Mouse (Mus musculus) NIH3T3 (cell line): ENCODE results near the gene Tmem168.

Experiments
- DNase-seq: peaks from one replicate; pipeline ENCODE4 v3.0.0-alpha.2; 2012; ENCODE audit warnings: low read depth

Tmem168 gene

DNA sequence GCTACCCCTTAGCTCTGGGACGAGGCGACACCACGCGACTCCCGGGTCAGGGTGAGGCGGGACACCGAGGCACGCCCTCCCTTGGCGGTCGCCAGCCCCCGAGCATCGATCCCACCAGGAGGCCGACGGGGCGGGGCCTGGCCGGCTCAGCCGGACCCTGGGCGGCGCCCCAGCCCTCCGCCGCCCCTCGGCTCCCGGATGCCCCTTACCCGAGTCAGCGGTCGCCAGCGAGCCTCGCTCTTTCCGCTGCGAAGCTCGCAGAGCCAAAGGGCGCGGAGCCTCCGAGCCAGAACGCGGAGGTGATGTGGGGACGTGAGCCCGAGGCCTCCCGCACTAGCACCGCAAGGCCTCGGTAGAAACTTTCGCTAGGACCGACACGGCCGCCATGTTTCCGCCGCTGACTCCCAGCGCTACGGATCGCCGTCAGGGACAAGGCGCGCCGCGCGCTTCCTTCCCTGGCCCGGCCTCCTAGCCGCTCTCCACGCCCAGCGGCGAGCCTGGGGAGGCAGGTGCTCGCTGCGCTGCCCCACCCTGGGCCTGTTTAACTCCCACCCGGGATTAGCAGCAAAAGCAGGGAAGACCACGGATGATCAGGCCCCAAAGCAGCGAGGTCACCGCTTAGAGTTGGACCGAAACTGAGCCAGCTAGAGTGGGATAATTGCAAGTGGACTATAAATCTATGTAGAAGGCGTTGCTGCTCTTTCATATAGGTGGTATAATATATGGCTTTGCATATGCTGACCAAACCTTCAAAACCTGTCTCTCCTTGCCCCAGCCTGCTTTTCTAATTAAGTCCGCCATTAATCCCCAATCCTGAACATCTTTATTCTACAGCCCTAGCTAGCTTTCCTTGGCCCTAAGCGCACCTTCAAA lies at the start of gene Tmem168:
Gene Tmem168, minus strand, starts transcription at position 480 of the 873 bp plus-strand sequence.
- peak; percentile 97 for DNase-seq

DNA sequence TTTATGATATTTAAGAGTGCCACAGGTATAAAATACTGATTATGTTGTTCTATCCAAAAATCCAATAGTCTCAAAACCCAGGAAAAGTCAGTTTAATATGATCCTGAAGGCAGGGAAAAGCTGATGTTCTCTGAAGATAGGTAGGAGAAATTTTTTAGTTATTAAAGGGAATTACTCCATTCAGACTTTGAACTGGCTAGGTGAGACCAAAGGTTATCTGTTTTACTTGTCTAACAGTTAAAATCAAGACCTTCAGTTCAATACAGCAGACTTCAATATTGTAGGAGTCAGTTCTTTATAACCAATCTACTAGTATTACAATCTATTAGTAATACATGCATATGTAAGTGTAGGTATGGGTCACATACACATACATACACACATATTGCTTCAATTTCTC lies 46.2 kb upstream of the Tmem168 start:
- DNase-seq, result no peak

DNA sequence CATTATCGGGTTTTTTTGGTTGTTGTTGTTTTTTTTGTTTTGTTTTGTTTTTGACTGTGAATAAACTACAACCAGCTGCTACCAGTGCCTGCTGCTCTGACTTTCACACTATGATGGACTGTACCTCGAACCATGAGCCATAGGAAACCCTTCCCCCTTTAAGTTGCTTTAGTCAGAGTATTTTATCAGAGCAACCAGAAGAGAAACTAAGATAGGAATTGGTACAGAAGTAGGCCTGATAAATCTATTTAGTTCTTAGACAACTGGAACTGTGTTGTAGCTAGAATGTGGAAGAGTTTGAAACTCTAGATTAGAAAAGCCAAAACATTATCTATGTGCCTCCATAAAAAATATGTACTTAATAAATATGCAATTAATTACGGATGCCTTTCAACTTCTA lies 44.4 kb upstream of the Tmem168 start:
- no peak for DNase-seq

- DNase-seq, result no peak
Measured at GRCm38 (mm10) chr6:13650854-13651253, 43.0 kb upstream of the Tmem168 start.

DNA sequence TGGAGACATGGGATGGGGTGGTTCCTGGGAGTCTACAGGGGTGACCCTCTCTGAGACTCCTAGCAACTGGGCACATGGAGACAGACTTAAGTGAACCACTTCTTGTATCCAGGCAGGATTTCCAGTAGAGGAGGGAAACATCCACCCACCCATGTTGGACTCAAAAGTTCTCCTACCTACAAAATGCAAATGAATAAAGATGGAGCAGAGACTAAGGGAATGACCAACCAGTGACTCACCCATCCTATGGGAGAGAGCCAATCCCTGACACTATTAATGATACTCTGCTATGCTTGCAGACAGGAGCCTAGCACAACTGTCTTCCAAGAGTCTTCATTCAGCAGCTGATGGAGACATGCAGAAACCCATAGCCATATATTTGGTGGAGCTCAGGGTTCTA lies 40.4 kb upstream of the Tmem168 start:
- peak; percentile 34 for DNase-seq

DNA sequence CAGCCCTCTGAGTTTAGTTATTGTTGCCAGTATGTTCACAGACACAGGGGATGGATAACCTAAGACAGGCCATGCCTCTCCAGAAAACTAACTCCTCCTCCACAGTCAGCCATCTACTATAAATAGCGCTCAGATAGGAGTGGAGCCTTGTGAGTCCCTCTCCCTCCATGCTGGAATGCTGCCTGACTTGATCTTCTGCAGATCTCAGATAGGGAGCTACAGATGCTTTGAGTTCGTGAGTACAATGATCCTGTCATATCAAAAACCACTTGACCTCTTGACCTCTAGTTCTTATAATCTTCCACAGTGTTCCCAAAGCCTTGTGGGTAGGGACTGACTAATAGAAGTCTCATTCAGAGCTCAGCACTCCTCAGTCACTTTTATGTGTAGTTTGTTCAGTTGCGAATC lies 28.7 kb upstream of the Tmem168 start:
- peak; percentile 37 for DNase-seq

- peak; percentile 64 for DNase-seq
Measured at GRCm38 (mm10) chr6:13632571-13632970, 24.7 kb upstream of the Tmem168 start.

GRCm38 (mm10) chr6:13630607-13631006 lies 22.7 kb upstream of the Tmem168 start:
- DNase-seq, result no peak

DNA sequence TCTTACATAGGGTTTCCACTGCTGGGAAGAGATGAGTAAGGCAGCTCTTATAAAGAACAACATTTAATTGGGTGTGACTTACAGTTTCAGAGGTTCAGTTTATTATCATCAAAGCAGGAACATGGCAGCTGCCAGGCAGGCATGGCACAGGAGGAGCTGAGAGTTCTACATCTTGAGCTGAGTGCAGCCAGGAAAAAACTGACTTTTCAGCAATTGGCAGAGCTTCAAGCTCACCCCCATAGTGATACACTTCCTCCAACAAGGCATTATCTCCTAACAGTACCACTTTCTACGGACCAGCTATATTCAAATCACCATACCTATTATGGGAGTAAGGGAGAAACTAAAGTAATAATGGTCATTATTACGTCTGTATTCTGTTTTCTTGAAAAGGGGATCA lies 11.7 kb upstream of the Tmem168 start:
- no peak for DNase-seq

- no peak for DNase-seq
Measured at GRCm38 (mm10) chr6:13617110-13617509, 9.2 kb upstream of the Tmem168 start.

DNA sequence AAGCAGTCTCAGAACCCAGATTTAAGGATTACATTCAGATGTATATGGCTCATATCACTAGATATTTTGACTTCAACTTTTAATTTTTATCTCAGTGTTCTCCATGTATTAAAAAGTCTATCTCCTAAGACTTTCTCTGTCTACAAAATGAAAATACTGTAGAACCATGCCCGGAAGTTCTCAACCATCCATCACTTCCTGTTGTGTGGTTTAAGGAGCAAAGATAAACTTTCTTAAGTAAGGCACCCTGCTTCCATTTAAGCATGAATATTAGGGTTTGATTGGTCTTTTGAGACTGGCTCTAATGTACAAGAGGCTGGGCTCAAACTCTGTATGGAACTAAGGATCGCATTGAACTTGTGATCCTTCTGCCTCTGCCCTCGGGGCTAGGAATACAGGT lies 6.7 kb upstream of the Tmem168 start:
- no peak for DNase-seq

DNA sequence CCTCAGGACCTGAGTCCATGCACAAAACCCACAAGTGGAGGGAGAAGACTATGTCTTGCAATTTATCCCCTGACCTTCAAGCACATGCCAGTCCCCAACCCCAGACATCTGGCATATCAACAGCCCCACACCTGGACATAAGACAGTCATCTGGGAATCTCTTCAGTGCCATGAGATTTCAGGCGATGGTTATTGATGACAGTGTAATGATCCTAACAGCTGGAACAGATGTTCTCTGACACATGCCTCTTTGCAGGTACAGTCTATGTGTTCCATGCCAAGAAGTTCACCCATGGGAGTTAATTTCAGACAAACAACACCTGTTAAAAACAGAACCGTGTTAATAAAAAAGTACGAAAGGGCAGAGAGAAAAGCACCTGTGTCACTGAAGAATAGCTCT lies 5.8 kb upstream of the Tmem168 start:
- no peak for DNase-seq

DNA sequence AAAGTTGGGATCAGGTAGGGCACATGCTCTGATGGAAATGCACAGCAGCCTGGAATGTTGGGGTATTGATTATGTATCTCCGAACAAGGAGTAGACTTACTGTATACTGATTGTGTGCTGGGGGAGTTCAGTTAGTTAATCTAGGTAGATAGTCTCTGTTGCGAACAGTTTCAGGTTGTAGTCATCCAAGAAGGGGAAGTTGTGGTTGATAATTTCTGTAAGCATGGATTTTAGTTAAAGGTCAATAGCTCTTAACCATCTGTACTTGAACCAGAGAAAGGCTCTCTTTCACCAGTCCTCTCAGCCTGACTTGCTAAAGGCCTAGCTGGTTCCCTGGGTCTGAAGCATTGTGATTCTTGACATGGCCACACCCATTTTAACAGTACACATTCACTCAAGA lies 3.0 kb upstream of the Tmem168 start:
- no peak for DNase-seq

DNA sequence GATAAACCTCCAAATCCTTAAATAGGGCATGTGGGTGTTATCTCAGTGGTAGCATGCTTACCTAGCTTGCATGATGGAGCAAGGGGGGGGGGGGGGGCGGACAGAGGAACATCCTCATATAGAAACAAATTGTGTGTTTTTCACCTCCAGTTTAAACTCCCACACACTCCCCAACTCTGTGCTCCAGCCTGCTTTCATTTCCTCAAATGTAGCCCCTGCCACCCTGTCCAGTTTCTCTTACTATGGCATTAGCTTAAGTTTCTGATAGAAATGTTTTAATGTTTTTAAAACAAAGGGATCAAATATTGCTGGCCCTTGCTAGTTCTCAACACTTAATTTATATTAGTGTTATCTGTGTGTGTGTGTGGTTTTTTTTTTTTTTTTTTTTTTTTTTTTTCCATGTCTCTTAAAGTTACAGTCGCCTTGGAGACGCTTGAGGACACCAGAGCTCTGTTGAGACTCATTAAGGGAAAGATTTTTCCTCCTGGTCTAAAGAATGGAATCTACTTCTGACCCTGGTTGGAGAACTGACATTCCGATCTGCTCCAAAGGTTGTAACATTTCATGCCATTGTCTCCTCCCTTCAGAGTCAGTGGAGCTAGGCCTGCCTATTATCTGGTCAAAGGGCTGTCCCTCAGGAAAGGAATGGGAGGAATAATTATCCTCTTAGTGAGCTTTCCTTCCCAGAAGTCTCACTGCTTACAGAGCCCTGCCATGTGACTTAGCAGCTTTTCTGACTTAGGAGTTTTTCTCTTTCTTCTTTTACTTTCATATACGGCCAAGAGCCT lies 1.6 kb upstream of the Tmem168 start:
- DNase-seq, result no peak

DNA sequence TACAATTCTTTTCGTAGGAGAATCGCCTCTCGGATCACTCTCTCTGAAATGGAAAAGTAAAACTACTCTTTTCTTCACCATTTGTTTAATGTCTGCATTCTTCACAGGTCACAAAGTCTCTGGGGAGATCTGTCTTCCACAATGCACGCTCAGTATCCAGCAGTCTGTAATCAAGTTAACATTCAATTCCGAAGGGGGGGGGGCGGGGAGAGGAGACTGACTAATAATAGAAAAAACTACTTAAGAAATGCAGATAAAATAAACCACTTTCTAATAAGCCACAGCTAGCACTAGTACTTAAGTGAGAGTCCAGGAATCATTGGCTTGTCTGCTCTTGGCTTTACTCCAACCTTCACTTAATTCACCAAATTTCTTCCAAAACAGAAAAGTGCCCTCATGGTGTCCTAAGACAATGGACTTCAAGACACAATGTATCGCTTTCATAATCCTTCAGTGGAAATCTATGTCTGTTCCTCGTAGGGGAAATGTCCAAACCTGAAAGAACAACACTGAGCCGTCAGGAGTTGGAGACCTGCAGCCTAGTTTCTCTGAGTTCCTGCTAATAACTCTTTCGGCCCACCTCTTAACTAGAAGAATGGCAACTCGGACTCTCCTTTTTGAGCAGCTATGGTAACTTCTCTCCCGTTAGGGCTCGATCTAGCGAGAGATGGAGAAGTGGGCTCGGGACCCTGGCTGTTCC lies 829 bp downstream of the Tmem168 start:
- DNase-seq, result peak; percentile 62

- DNase-seq, result no peak
Measured at GRCm38 (mm10) chr6:13606394-13606793, 1.5 kb downstream of the Tmem168 start.

DNA sequence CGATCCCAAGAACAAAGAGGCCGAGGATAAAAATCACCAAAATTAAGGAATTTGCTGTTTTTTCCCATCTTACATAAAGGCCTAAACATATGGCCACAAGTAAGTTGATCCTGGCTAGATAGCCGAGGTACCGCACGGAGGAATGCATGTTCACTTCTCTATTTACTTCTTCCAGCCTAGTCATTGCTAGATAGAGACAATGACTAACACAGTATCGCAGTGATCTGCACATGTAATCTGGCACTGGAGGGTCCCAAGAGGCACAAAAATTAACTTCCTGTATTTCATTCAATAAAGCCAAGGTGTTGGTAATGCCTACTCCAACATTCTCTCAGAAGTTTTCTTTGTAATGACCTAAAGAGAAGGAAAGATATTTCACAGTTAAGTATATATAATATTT lies 4.8 kb downstream of the Tmem168 start:
- DNase-seq, result peak; percentile 20

- peak; percentile 63 for DNase-seq
Measured at GRCm38 (mm10) chr6:13601587-13601986, 6.3 kb downstream of the Tmem168 start.

- no peak for DNase-seq
Measured at GRCm38 (mm10) chr6:13598239-13598923, 9.5 kb downstream of the Tmem168 start.

DNA sequence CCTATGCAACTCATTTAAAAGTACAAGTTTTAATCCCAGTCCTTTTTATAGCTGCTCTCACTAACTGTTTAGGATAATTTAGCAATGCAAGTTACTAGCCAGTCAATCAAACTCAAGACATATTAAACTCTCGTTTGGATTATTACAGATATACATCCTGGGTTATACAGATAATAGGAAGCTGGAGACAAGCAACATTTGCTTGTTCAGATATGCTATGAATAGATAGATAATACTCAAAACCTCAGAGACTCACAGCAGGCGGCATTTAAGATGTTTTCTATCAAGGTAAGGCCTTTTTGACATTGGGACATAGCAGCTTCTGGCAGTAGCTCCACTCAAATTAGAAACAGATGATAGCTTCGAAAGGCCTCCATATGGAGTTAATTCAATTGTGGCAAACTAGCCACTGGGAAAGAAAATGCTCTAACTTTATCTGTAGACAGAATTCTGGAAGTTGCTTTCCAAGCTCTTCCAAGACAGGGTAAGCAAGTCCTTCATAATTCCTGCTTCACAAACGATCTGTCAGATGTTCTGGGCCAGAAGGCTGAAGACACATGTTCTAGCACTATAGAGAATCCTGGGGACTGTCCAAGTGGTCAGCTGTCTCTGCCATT lies 15.1 kb downstream of the Tmem168 start:
- peak; percentile 65 for DNase-seq

DNA sequence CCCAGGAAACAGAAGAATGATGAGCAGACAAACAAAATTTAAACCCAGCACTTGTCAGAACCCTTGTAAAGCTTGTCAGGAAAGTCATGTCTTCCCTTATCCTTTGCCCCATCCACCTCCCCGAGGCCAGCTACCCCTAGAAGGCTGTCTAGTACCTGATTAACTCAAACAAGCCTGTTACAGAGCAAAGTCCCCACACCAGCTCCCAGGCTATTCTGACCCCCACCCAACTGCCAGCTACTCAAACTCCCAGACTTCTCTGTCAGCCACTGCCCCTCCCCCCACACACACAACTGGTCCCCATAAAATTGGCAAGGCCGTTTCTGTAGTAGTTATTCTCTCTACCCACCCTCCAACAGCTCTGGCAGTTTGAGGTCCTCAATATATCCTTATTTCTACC lies 21.3 kb downstream of the Tmem168 start:
- no peak for DNase-seq

DNA sequence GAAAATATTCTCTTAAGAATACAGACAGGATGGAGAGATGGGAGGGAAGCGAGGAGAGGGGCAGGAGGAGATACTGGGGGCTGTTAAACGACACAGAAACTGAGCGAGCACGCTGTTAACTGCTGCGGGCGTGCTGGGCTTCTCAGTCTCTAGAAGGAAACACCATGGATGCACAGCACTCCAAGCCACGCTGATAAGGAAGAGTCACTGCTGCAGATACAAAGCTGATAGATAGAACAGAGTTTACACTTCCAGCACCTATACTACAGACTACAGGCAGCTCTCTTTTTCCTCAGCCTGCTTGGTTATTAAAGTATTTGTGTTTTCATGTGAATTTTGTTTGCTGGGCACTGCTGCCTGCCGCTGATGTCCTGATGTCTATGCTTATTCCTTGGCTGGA lies 21.7 kb downstream of the Tmem168 start:
- no peak for DNase-seq
